Mouse (Mus musculus): ENCODE results near the gene Kbtbd13.

- TF ChIP-seq POLR2AphosphoS2 (IDR thresholded peaks at IDR 0.05; ENCODE audit: low read depth, low read length) (no peak), SMC3 (IDR thresholded peaks at IDR 0.05; ENCODE audit: low read depth, low read length) (no peak), E2F4 (IDR thresholded peaks at IDR 0.05; ENCODE audit: insufficient replicate concordance, low read depth, low read length) (no peak), ELF1 (IDR thresholded peaks at IDR 0.05; ENCODE audit: low read depth, low read length) (no peak)
Observed at GRCm38 (mm10) chr9:65394360-65394759, 2.9 kb upstream of the Kbtbd13 start.

All from CH12.LX (cell line).